Mouse (Mus musculus) gonadal fat pad, adult 2 months (tissue): ENCODE data around the gene Aunip. TPM values are rescaled to one million over a fixed set of nuclear protein-coding genes. Genes with fewer than 3 reads are reported as not detected.

Experiments
- DNase-seq: peaks from one replicate; pipeline ENCODE4 v3.0.0-alpha.2; 2012; ENCODE audit warnings: low read depth
- polyA plus RNA-seq: library from polyadenylated mRNA; depleted of rRNA; stranded (reverse); fragments of >200 nt; gene quantifications from 2 replicates; pipeline ENCODE4 v1.2.3, GENCODE M21; 2012; rRNA removed

The Aunip gene
- 0.19 and 0.35 TPM in 2 replicates for polyA plus RNA-seq

- no peak for DNase-seq
Observed at GRCm38 (mm10) chr4:134510845-134511411, at the start of gene Aunip. TSS of gene Aunip (plus strand) at chr4:134510999.

- no peak for DNase-seq
Observed at GRCm38 (mm10) chr4:134461252-134461651, 49.5 kb upstream of the Aunip start.

GRCm38 (mm10) chr4:134465789-134466188 lies 45.0 kb upstream of the Aunip start:
- DNase-seq, result no peak

- DNase-seq, result no peak
Observed at GRCm38 (mm10) chr4:134466381-134467262, 44.2 kb upstream of the Aunip start.

- no peak for DNase-seq
Observed at GRCm38 (mm10) chr4:134467435-134468214, 43.2 kb upstream of the Aunip start.

- no peak for DNase-seq
Observed at GRCm38 (mm10) chr4:134468215-134468575, 42.6 kb upstream of the Aunip start, which contains the start of gene Stmn1. TSS of gene Stmn1 (plus strand) at chr4:134468320.

- no peak for DNase-seq
Observed at GRCm38 (mm10) chr4:134468578-134469266, 42.1 kb upstream of the Aunip start.

- DNase-seq, result no peak
Observed at GRCm38 (mm10) chr4:134469341-134469796, 41.4 kb upstream of the Aunip start.

- no peak for DNase-seq
Observed at GRCm38 (mm10) chr4:134469985-134470384, 40.8 kb upstream of the Aunip start.

GRCm38 (mm10) chr4:134471469-134471868 lies 39.3 kb upstream of the Aunip start:
- no peak for DNase-seq

GRCm38 (mm10) chr4:134473764-134474163 lies 37.0 kb upstream of the Aunip start:
- no peak for DNase-seq

- no peak for DNase-seq
Observed at GRCm38 (mm10) chr4:134474240-134474639, 36.6 kb upstream of the Aunip start.

GRCm38 (mm10) chr4:134476899-134477298 lies 33.9 kb upstream of the Aunip start:
- no peak for DNase-seq

- no peak for DNase-seq
Observed at GRCm38 (mm10) chr4:134478031-134478430, 32.8 kb upstream of the Aunip start.

GRCm38 (mm10) chr4:134479839-134480238 lies 31.0 kb upstream of the Aunip start:
- DNase-seq, result no peak

- DNase-seq, result no peak
Observed at GRCm38 (mm10) chr4:134480864-134481263, 29.9 kb upstream of the Aunip start.

- no peak for DNase-seq
Observed at GRCm38 (mm10) chr4:134481270-134481669, 29.5 kb upstream of the Aunip start.

GRCm38 (mm10) chr4:134482442-134482841 lies 28.4 kb upstream of the Aunip start:
- DNase-seq, result no peak

- no peak for DNase-seq
Observed at GRCm38 (mm10) chr4:134483078-134483688, 27.6 kb upstream of the Aunip start.

- no peak for DNase-seq
Observed at GRCm38 (mm10) chr4:134483696-134484095, 27.1 kb upstream of the Aunip start.

GRCm38 (mm10) chr4:134484231-134484630 lies 26.6 kb upstream of the Aunip start:
- no peak for DNase-seq
